11 mouse cellular contexts compared by ENCODE assay signal in genomic region chr5:134295277-134296050, GRCm38 (mm10). TPM values are rescaled to one million over a fixed set of nuclear protein-coding genes. Genes with fewer than 3 reads are reported as not detected.
DNase-seq lines count a peak whose midpoint lies in the region; ATAC-seq lines count a peak whose summit lies in the region.
"Had no signal": no experiment of that assay in that cellular context is flagged by ENCODE, and none has a peak within 500 bp of the region (broad histone marks: within the 10 kb centered on the region; RNA-seq: fewer than 3 reads in every experiment).

No protein-coding gene starts in this region.

- no peak overlapping the region for H3K4me3 ChIP-seq in kidney, embryonic 15.5 days (replicated peaks)
- H3K4me3 ChIP-seq: embryonic facial prominence, embryonic 10.5 days; limb, embryonic 13.5 days; stomach, embryonic 15.5 days had no signal

- DNase-seq in frontal cortex, adult 2 months (ENCODE audit: extremely low spot score in 1 of 2, low spot score in 1 of 2): peak; percentile 44 to 69
- DNase-seq in frontal cortex, postnatal 25 days (ENCODE audit: low spot score in 2 of 2): no peak
- peak; percentile 50 to 53 for DNase-seq in right cerebral cortex, adult 2 months (ENCODE audit: low spot score in 2 of 2)
- DNase-seq in right cerebral cortex, postnatal 14 days: no peak
- DNase-seq in ovary, postnatal 14 days (ENCODE audit: low spot score): no peak
- DNase-seq: heart, postnatal 10 days had no signal

- no peaks in the 10 kb centered on the region for H3K9me3 ChIP-seq in kidney, embryonic 15.5 days (replicated peaks)
- H3K9me3 ChIP-seq: limb, embryonic 13.5 days; stomach, embryonic 15.5 days had no signal

- 83% methylated on average over 16 of the region's 16 CpGs for WGBS in kidney, embryonic 15.5 days

- H3K4me2 ChIP-seq in kidney, embryonic 15.5 days: no peak overlapping the region
- H3K4me2 ChIP-seq: limb, embryonic 13.5 days; stomach, embryonic 15.5 days had no signal

- H3K27ac ChIP-seq in kidney, embryonic 15.5 days: peak overlapping the region; percentile 51; the same call in 1 of the 2 replicates
- H3K27ac ChIP-seq: embryonic facial prominence, embryonic 10.5 days; limb, embryonic 13.5 days; stomach, embryonic 15.5 days had no signal

- no peaks in the 10 kb centered on the region for H3K27me3 ChIP-seq in kidney, embryonic 15.5 days
- H3K27me3 ChIP-seq: limb, embryonic 13.5 days; stomach, embryonic 15.5 days had no signal

- 0 out of 2 replicates have a peak, but pooled peaks cover 5% of the 10 kb centered on the region for H3K4me1 ChIP-seq in kidney, embryonic 15.5 days
- H3K4me1 ChIP-seq: embryonic facial prominence, embryonic 10.5 days; limb, embryonic 13.5 days; stomach, embryonic 15.5 days had no signal

- H3K36me3 ChIP-seq in kidney, embryonic 15.5 days: peaks cover 89% of the 10 kb centered on the region

- ATAC-seq in kidney, embryonic 15.5 days (replicated peaks; ENCODE audit: low FRiP score): peak; percentile 62; the same call in 1 of the 2 replicates
- no peak for ATAC-seq in granulocyte monocyte progenitor cell, adult 5-6 weeks (replicated peaks; ENCODE audit: poor library complexity, severe bottlenecking)

- no peak overlapping the region for H3K9ac ChIP-seq in kidney, embryonic 15.5 days
- H3K9ac ChIP-seq: limb, embryonic 13.5 days; stomach, embryonic 15.5 days had no signal

RNA-seq across cellular contexts. Expression of gene Gtf2i, which starts 19.1 kb away (rescaled TPM):
- polyA plus RNA-seq in frontal cortex, adult 2 months (2012; rRNA removed): 168 and 188 TPM in 2 replicates
- 196 and 197 TPM in 2 replicates for polyA plus RNA-seq in kidney, embryonic 15.5 days (2015; fragmentation: Nextera tagmentation; extraction: Ambion mirVana)
- total RNA-seq in granulocyte monocyte progenitor cell, adult 5-6 weeks (2014; fragmentation: Nextera tagmentation): 139 and 142 TPM in 2 replicates
- total RNA-seq in granulocyte monocyte progenitor cell, adult 5-6 weeks (2017): 49.9 and 63.1 TPM in 2 replicates

Comparison
In these comparisons a context has a peak if more than half of its experiments do, and no peak if none do; other contexts are left out.
1. DNase-seq: peak in frontal cortex, adult 2 months (2 of 2) and right cerebral cortex, adult 2 months (2 of 2); none in frontal cortex, postnatal 25 days (0 of 2), right cerebral cortex, postnatal 14 days (single experiment) and ovary, postnatal 14 days (single experiment).